Mouse (Mus musculus) embryo, embryonic 11 days (tissue): ENCODE measurements around the gene Slc12a3.
A peak's percentile ranks its signal among the peaks of the same experiment; 100 is the strongest.
"Not testable (repeated sequence)": the region's sequence is repeated elsewhere in the genome, so short reads cannot be mapped to it uniquely, and the experiment has no call there.

Source experiments
- DNase-seq: peaks from one replicate; pipeline ENCODE4 v3.0.0-alpha.2; 2015

Gene Slc12a3

DNA sequence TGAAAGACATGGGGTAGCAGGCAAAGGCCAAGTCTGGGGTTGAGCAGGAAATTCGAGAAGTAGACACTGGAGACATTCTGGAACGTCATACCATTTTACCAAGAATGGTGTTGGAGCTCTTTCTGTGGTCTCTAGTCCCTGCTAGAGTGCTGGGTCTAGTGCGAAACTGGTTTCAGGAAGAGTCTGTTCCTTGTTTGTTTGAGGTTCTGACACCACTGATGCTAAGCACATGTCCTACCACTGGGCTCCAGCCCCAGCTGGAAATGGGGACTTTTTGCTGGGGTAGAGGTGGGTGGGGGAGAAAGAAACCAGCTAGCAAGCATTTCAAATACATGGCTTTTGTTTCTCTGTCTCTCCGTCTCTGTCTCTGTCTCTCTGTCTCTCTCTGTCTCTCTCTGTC lies 48.0 kb downstream of the Slc12a3 start:
- DNase-seq: no peak

DNA sequence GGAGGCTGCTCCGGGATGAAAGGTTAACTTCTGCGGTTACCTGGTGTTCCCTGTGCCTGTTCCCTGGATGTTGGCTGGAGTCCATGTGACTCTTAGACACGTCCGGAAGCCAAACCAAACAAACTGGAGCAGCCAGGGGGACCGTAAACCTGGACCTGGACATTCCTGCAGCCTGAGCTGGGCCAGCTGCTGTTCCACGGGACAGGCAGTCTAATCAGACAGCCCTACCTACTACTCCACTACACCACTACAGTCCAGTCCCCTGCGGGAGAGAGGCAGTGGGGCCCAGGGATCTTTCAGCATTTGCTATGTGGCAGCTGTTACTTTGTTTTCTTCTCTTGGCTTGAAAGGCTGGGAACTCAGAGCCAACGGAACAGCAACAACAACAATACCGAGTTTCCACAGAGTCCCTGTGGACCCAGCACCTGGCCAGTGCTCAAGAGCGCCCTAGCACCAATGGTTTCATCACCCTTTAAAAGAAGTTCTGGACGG lies 48.8 kb downstream of the Slc12a3 start:
- peak; percentile 13 for DNase-seq

DNA sequence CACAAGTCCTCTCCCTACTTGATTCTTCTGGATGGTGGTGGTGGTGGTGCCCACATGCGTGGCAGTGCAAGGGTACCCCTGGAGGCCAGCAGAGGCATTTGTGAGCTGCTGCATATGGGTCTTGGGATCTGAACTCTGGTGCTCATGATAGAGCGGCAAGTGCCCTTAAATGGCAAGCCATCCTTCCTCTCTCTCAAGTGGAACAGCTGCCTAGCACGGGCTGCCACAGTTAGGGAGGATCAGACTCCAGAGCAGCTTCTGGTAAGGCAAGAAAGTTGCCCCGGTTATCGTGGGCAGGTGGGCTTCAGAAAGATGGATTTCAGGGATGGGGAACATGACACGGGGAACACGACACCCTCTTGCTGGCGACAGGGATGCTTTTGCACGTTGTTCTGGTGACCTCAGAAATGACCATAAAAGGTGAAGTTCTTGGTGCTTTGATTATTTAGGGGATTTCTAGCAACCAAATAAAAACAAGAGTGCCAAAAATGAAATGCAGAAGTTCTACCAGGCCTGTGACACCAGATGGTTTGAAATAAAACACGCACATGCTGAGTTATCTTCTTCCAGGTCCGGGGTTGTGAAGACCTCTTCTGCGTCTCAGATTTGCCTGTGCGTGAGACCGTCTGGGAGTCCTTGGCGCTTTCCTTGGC lies 49.9 kb downstream of the Slc12a3 start:
- no peak for DNase-seq

DNA sequence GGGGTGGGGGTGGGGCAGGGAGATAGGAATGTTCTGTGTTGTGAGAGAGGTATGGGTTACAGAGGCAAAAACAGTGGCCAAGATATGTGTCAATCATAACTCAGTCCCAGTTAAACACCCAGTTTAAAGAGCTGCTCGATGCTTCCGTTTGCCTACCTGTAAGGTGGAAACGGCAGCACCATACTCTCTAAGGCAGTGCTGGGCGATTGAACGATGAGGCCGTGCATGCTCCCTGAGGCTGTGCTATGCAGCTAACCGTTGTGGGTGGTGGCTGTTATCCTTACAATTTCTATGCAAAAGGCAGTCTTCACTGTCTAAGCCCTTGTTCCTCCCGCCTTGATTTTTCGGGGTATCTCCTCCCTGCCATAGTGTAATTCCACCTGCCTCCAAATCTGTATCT lies 50.7 kb downstream of the Slc12a3 start:
- DNase-seq: no peak

DNA sequence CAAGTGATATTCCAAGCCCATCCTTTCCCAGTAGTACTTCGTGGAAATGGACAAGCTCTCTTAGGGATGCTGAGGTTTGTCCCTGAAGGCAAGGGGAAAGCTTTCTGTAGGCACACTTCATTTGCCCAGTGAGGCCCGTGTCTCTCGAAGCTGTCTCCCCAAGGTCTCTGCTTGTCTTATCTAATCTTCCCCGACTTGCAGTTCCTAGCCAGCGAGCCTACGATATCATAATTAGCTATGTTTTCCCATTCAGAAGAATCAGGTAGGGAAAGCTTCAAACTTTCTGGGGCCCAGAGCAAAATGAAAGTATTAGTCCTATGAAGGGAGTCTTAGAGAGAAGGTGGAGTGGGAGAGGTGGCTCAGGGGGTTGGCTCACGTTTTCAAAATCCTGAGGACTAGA lies 55.2 kb downstream of the Slc12a3 start:
- no peak for DNase-seq

DNA sequence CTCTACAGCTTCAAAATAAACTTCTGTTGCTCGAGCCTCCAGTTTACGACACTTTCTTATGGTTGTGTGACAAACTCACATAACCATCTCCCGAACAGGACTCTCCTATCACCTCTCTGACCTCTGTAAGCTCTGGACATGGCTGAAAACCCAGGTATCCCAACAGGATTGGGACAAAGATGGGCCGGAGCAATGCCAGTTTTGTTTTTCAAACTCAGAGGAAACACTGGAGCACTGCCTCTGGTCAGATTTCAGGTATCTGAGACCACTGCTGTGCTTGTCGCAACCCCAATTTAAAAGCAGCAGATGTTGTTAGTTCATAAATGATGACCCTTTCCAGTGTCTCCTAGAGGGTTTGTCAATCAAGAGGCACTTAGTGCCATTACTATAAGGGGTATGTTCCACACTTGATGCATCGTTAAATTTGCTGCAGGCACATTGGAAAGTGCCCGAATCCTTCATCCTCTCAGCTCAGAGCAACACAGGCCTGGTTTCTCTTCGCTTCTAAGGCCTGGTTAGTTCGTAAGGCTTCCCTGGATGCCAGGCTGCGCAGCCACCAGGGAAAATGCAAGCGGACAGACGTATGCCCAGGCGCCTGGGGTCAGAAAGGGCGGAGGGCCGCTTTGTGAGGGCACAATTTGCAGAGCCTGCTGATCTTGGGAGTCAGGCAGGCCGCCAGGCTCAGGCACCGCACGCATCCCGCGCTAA lies 56.7 kb downstream of the Slc12a3 start:
- no peak for DNase-seq

DNA sequence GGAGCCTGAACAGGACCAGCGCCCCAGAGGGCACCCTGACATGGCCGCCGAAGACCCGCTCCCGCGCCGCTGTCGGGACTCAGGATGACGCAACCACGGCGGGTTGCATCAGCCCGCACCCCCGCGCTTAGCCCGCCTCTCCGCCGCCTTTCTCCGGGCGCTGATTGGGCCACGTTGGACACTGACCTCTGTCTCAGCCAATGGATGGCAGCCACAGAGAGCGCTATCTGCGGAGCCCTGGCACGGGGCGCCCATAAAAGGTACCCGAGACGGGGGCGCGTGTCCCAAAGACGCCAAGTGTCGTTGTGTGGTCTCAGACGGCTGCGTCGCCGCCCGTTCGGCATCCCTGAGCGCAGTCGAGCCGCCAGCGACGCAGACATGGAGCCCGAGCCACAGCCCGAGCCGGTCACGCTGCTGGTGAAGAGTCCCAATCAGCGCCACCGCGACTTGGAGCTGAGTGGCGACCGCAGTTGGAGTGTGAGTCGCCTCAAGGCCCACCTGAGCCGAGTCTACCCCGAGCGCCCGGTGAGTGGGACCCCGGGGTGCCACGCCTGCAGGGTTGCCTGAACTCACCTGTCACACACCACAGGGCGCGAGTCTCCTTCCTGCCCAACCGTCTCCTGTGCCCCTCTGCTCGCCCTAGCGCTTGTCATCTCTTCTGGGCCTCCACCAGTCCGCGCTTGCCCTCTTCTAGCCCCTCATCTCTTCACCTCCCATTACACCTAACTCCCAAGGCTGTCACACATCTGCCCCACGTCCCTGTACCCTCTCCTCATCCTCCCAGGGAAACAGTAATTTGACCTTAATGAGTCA lies 57.4 kb downstream of the Slc12a3 start, which contains the start of gene Herpud1:
Gene Herpud1, plus strand, starts transcription at position 225 of the 813 bp plus-strand sequence.
- peak; percentile 98 for DNase-seq

DNA sequence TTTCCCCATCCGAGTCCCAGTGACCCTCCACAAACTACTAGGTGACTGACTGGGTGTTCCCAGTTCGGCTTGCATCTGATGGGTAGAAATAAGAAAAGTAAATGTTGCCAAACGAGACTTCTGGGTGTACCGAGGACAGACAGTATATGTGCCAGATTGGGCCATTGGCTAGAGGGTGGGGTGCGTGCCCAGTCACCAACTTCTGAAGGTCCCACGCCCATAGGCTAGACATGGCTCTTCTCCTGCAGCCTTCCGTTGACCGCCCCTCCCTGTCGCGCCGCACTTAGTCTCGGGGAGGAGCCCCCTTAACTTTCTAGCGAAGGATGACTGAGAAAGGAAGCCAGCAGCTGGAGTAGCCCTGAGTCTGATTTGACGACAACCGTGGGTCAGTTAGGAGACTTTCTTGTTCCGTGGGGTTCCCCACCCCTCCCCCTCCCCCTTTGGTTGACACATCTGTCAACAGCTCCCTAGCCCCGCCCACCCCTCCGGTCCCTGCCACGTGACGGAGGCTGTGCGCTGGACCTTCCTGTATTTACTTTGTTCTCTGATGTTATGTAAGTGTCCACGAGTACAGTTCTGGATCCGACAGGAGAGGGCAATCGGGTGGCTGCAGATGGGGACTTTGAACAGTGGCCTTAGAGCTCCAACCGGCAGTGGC lies 58.2 kb downstream of the Slc12a3 start:
- DNase-seq: peak; percentile 90

DNA sequence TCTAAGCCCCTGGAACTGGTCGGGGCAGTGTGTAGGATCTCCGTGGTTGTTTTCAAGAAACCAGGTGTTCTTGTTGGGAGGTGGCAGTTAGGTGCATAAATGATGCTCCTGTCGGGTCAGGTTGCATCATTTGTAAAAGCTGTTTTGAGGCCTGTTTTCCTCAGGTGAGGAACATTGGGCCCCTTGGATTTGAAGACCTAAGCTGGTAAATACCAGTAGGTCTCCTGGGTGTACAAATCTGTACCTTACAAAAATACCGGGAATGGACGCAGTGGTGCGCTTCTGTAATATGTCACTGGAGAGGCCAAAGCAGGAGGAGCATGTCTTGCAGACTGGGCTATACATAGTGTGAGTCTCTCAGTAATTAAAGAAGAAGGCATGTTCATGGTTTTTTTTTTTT lies 58.8 kb downstream of the Slc12a3 start:
- DNase-seq: no peak

DNA sequence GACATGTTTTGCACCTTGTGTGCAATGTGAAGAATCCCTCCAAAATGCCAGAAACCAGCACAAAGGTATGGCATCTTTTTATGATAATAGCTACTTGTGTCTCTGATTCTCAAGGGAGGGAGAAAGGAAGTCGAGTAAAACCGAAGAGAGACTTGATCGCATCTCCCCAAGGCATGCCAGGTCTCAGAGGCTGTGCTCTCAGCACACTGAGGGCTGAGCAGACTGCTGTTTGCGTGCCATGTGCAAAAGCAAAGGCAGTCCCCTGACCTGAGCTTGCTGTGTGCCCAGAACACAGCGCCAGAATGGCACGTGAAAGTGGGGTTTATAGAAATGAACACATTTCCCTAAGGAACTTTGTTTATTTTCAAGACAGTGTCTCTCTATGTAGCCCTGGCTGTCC lies 60.5 kb downstream of the Slc12a3 start:
- DNase-seq: no peak

DNA sequence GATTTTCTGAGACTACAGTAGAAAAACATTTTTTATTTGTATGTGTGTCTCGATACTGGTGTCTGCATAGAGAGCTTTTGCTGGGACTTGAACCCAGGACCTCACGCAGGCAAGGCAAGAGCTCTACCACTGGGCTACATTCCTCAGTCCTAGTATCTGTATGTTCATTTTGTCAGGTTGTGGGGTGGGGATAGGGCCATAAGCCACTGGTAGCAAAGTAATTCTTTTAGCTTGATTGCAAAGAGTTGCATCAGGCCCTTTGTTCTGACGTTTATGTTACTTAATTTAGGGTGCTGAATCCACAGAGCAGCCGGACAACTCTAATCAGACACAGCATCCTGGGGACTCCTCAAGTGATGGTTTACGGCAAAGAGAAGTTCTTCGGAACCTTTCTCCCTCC lies 61.4 kb downstream of the Slc12a3 start:
- no peak for DNase-seq

DNA sequence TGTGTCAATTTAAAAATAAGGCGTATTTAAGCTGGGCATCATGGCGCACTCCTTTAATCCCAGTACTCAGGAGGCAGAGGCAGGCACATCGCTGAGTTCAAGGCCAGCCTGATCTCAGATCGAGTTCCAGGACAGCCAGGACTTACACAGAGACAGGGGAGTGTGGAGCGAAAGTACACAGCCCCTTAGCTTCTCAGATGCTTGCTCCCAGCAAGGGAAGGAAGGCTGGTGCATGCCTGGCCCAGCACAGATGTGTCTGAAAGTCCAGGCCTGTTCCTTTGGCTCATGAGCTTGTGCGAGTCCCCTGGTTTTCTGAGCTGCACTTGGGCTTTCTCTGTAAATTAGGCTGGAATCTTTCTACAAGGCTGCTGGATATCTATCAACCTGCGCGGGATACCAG lies 61.9 kb downstream of the Slc12a3 start:
- no peak for DNase-seq

DNA sequence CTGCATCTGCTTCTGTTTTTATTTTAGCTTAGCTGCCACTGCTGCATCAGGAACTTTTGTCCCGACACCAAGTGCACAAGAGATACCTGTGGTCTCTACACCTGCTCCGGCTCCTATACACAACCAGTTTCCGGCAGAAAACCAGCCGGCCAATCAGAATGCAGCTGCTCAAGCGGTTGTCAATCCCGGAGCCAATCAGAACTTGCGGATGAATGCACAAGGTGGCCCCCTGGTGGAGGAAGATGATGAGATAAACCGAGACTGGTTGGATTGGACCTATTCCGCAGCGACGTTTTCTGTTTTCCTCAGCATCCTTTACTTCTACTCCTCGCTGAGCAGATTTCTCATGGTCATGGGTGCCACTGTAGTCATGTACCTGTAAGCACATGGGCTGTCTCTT lies 63.1 kb downstream of the Slc12a3 start:
- peak; percentile 47 for DNase-seq

DNA sequence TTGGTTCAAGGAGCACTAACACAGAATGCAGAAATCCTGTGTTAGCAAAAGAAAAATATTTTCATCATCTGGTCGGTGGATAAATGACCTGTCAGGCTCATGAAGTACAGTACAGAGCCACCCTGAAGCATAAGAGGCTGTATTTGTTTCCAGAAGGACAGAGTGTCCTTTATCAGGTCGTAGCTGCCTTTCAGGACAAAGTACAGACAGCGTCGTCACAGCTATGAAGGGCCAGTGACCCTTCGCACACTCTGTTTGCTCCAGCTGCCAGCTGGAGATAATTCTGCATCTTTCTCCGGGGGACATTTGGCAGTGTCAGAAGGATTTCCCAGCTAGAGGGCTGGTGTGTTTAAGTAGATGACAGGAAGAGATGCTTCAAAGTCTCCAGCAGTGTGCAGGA lies 63.6 kb downstream of the Slc12a3 start:
- no peak for DNase-seq

DNA sequence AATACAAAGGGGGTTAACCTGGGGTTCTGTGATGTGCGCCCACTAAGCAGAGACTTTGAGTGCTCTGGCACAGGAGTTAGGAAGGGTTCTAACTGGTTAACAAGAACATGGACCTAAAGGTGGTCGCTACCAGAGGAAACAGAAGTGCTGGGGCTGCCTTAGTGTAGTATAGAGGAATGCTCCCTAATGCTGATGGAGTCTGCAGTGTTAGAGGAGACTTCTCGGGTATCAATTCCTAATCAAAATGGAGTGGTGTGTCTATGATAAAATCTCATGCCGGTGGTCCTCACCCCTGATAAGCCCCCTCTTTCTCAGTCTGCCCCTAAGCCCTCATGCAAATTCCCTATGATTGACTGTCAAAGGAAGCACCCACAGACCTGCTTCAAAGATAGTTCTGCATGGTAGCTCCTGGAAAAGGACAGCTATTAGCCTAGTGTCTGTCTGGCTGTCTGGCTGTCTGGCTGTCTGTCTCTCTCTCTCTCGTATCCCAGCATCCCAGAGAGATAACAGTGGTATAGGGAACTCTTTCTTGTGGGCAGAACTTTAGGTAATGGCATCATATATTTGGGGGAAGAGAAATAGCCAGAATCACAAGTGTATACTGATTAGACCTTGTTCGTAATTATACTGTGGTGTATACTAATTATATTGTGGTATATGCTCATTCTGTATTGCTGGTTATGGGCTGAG lies 67.0 kb downstream of the Slc12a3 start:
- no peak for DNase-seq

DNA sequence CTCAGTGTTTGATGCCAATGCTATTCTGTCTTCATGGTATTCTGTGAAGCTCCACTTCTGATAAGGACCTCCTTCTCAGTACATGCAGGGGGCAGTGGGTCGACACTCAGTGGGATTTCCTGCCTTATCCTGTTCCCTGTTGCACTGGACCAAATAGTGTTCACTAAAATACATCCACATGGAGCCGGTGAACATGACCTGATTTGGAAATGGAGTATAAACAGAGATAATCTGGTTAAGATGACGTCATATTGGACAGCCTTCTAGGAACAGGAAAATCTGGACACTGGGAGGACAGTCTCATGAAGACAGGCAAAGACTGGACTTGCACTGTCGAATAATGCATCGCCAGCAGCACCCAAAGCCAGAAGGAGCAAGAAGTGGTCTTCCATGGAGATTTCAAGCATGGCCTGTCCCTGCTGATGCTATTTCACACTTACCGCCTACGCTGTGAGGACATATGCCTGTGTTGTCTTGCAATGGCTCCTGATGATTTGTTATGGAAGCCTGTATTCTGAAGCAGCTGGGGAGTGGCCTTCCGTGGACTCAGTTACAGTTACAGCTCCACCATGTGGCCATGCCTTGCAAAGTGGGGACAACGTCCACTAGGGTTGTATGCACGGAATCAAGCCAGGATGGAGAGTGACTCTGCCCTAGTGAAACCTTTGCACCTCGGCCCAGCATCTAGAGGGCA lies 68.1 kb downstream of the Slc12a3 start:
- DNase-seq: peak; percentile 61

DNA sequence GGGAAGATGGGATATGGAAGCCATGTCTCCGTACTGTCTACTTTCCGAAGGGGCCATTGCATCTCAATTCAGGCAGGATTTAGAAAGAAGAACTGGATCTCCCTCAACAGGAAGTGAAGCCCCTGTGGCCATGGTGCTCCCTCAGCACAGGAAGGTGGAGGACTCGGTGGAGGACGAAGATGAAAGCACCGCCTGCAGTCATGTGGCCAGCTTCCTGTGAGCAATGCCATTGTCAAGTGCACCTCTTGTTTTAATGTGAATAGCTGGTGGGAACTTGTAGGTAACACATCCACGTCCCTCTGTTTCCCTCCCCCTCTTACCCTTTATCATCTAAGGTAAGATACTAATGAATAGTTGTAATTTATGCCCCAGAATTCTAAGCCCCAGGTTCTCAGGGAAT lies 69.6 kb downstream of the Slc12a3 start:
- DNase-seq: no peak

DNA sequence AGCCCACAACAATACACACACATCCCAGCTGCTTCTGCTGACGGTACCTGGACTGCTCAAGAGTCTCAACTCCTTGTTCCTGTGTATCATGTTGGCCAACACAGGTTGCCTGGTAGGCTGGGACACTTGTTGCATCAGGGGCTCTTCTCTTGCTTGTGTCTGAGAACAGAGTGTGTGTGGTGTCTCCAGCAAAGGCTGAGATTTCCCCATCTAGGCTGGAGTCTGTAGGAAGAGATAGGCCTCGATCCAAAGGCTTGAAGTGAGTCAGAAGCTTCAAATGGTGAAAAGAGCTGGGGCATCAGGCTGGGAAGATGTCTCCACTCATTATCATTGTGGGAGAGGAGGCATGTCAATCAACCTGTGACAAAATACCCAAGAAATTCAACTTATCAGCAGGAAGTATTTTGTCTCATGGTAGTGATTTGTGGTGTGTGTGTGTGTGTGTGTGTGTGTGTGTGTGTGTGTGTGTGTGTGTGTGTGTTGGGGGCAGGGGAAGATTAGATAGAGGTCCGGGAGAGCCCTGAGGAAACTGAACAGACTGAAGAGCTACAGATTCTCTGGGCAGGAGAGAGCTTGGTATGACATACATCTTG lies 70.5 kb downstream of the Slc12a3 start:
- DNase-seq: no peak

DNA sequence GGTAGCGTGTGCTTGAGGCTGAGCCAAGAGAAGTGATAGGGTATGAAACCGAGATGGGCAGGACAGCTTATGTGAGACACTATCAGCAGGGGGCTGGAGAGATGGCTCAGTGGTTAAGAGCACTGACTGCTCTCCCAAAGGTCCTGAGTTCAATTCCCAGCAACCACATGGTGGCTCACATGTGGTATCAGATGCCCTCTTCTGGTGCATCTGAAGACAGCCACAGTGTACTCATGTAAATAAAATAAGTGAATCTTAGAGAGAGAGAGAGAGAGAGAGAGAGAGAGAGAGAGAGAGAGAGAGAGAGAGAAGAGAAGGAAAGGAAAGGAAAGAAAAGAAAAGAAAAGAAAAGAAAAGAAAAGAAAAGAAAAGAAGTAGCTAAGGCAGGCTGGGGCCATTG lies 71.0 kb downstream of the Slc12a3 start:
- DNase-seq: not testable (repeated sequence)

DNA sequence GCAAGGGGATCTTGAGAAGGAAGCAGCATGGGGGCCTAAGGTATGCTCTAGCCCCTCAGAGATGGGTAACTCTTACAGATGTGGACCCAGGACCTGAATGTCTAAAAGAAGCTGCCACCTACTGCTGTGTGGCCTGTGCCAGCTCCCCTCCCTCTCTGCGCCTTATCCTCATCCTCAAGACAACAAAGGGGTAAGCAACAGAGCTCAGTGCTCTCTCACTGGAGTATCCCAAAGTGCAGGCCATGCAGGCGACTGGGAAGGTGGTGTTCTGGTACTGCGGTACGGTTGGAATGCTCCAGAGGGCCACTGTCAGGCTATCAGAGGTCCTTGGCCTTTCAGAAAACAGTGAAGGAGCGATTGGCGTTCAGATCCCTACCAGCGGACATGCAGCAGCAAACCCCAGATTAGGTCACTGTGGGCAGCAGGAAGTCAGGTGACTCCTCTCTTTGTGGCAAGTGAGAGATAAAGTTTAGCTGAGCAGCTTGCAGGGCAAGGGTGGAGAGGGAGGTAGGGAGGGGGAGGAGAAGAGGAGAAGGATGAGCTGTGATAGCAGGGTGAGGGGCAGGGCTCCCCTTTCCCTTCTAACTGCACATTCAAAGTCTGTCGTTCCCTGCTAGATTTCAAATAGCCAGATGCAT lies 79.6 kb downstream of the Slc12a3 start:
- DNase-seq: no peak

DNA sequence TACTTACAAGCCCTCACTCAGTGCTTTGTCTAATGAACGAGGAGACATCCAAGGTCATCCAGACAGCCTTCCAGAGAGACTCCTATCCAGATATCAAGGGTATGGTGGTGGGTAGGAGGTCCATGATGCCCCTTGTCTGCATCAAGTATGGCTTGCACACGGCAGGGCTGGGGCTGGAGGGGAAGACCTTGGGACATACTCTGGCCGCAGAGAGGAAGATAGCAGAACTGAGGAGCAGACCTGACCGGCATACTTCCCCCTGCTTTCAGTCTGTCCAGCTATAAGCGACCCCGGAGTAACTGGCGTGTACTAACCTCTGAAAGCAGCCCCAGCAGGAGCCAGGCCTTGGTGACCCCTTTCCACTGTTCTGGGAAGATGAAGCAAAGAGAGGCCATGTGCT lies 80.5 kb downstream of the Slc12a3 start:
- no peak for DNase-seq
